Mouse (Mus musculus): ENCODE measurements around the gene Isca2. TPM values are rescaled to one million over a fixed set of nuclear protein-coding genes. Genes with fewer than 3 reads are reported as not detected.

Gene Isca2
- 35.5 and 39.1 TPM in 2 replicates for polyA plus RNA-seq (2012; ENCODE audit: insufficient read depth, low replicate concordance)

- H3K9me3 ChIP-seq = no peaks in the 10 kb centered on the region
- H3K36me3 ChIP-seq (replicated peaks; ENCODE audit: low read length) = peaks cover 42% of the 10 kb centered on the region
- no peaks in the 10 kb centered on the region for H3K27me3 ChIP-seq (replicated peaks)
- H3K4me3 ChIP-seq (replicated peaks) = peak within 1 kb of the TSS; percentile 98
- TF ChIP-seq GATA1 (IDR thresholded peaks at IDR 0.05; ENCODE audit: borderline replicate concordance, low read length) (peak; percentile 99), FLI1 (IDR thresholded peaks at IDR 0.05; ENCODE audit: low read length) (no peak)
- H3K4me1 ChIP-seq = peaks cover 52% of the 10 kb centered on the region
Observed at GRCm38 (mm10) chr12:84772726-84773441, at the start of gene Isca2, which contains the start of gene Npc2. Gene Isca2 (plus strand): TSS chr12:84773251. Gene Npc2 (minus strand): TSS chr12:84773152.

DNA sequence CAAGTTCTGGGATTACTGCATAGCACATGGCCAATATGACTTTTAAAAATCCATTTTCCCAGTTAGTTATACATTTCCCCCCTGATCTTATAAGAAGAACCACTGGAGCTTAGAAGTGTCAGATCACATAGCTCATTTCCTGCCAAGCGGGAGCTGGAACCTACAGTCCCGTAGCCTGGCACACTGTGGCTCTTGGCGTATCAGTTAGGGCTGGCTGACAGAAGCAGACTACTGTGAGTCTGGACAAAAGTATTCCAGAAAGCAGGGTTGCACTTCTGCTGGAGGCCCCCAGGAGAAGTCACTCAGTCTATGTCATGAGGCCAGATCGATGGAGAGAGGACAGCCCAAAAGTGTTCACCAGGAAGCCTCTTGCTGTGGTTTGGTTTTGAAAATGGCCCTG is 46.7 kb upstream of the Isca2 start:
- no peak for TF ChIP-seq FLI1 (IDR thresholded peaks at IDR 0.05; ENCODE audit: low read length)
- no peak for TF ChIP-seq GATA1 (IDR thresholded peaks at IDR 0.05; ENCODE audit: borderline replicate concordance, low read length)
- Histone ChIP-seq H3K36me3 (replicated peaks; ENCODE audit: low read length) (no peaks in the 10 kb centered on the region), H3K9me3 (peaks cover 5% of the 10 kb centered on the region), H3K27me3 (replicated peaks) (peaks cover 33% of the 10 kb centered on the region), H3K4me1 (no peaks in the 10 kb centered on the region), H3K4me3 (replicated peaks) (no peak overlapping the region)

DNA sequence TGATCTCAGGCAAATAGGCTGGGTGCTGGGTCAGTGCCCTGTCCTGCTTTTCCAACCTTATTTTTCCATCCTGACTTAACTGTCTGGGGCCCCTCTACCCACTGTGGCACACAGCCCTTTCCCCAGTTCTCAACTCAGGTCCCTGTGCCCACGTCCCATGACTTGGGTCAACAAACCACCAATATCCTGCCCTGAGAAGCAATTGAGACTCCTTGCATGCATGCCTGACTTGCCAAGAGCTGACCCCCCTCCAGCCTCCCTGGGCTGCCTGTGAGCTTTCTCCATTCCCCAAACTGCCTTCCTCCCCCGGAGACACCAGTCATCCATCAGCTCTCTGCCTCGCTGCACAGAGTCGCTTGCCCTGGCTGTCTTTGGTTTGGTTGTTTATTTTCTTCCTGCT is 46.1 kb upstream of the Isca2 start:
- Histone ChIP-seq H3K4me1 (no peaks in the 10 kb centered on the region), H3K27me3 (replicated peaks) (peaks cover 35% of the 10 kb centered on the region), H3K36me3 (replicated peaks; ENCODE audit: low read length) (no peaks in the 10 kb centered on the region), H3K4me3 (replicated peaks) (no peak overlapping the region), H3K9me3 (peaks cover 5% of the 10 kb centered on the region)
- TF ChIP-seq GATA1 (IDR thresholded peaks at IDR 0.05; ENCODE audit: borderline replicate concordance, low read length) (no peak), FLI1 (IDR thresholded peaks at IDR 0.05; ENCODE audit: low read length) (no peak)

GRCm38 (mm10) chr12:84727434-84727833 is 45.6 kb upstream of the Isca2 start:
- no peaks in the 10 kb centered on the region for H3K4me1 ChIP-seq
- H3K4me3 ChIP-seq (replicated peaks) = no peak overlapping the region
- H3K27me3 ChIP-seq (replicated peaks) = peaks cover 36% of the 10 kb centered on the region
- H3K9me3 ChIP-seq = peaks cover 5% of the 10 kb centered on the region
- H3K36me3 ChIP-seq (replicated peaks; ENCODE audit: low read length) = no peaks in the 10 kb centered on the region
- TF ChIP-seq FLI1 (IDR thresholded peaks at IDR 0.05; ENCODE audit: low read length) = no peak
- no peak for TF ChIP-seq GATA1 (IDR thresholded peaks at IDR 0.05; ENCODE audit: borderline replicate concordance, low read length)

- Histone ChIP-seq H3K27me3 (replicated peaks) (peaks cover 45% of the 10 kb centered on the region), H3K36me3 (replicated peaks; ENCODE audit: low read length) (no peaks in the 10 kb centered on the region), H3K4me3 (replicated peaks) (no peak overlapping the region), H3K4me1 (no peaks in the 10 kb centered on the region), H3K9me3 (peaks cover 5% of the 10 kb centered on the region)
- TF ChIP-seq GATA1 (IDR thresholded peaks at IDR 0.05; ENCODE audit: borderline replicate concordance, low read length) (no peak), FLI1 (IDR thresholded peaks at IDR 0.05; ENCODE audit: low read length) (no peak)
Observed at GRCm38 (mm10) chr12:84728421-84728820, 44.6 kb upstream of the Isca2 start.

- no peaks in the 10 kb centered on the region for H3K36me3 ChIP-seq (replicated peaks; ENCODE audit: low read length)
- peaks cover 34% of the 10 kb centered on the region for H3K27me3 ChIP-seq (replicated peaks)
- H3K4me1 ChIP-seq = no peaks in the 10 kb centered on the region
- H3K9me3 ChIP-seq = peaks cover 2% of the 10 kb centered on the region
- no peak overlapping the region for H3K4me3 ChIP-seq (replicated peaks)
- no peak for TF ChIP-seq FLI1 (IDR thresholded peaks at IDR 0.05; ENCODE audit: low read length)
Observed at GRCm38 (mm10) chr12:84733366-84733765, 39.7 kb upstream of the Isca2 start.

GRCm38 (mm10) chr12:84743496-84743895 is 29.6 kb upstream of the Isca2 start:
- H3K27me3 ChIP-seq (replicated peaks) = peaks cover 22% of the 10 kb centered on the region
- H3K36me3 ChIP-seq (replicated peaks; ENCODE audit: low read length) = no peaks in the 10 kb centered on the region
- H3K4me3 ChIP-seq (replicated peaks) = no peak overlapping the region
- peaks cover 8% of the 10 kb centered on the region for H3K4me1 ChIP-seq
- TF ChIP-seq FLI1 (IDR thresholded peaks at IDR 0.05; ENCODE audit: low read length) = no peak
- no peaks in the 10 kb centered on the region for H3K9me3 ChIP-seq

DNA sequence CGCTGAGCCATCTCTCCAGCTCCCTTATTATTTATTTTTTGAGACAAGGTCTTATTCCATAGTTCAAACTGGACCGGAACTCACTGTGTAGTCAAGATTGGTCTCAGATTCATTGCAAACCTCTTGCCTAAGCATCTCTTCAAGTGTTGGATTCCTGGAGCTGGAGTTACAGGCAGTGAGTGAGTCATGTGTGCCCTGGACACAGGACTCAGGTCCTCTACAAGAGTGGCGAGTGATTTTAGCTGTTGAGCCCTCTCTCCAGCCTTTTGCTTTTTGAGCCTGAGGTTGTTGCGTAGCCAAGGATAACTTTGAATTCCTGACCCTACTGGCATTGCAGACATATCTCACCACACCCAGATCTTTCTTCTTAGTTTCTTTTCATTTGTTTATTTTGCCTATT is 27.4 kb upstream of the Isca2 start:
- H3K4me3 ChIP-seq (replicated peaks) = no peak overlapping the region
- peaks cover 11% of the 10 kb centered on the region for H3K4me1 ChIP-seq
- no peaks in the 10 kb centered on the region for H3K9me3 ChIP-seq
- peaks cover 37% of the 10 kb centered on the region for H3K27me3 ChIP-seq (replicated peaks)
- H3K36me3 ChIP-seq (replicated peaks; ENCODE audit: low read length) = no peaks in the 10 kb centered on the region
- no peak for TF ChIP-seq GATA1 (IDR thresholded peaks at IDR 0.05; ENCODE audit: borderline replicate concordance, low read length)

- H3K36me3 ChIP-seq (replicated peaks; ENCODE audit: low read length) = no peaks in the 10 kb centered on the region
- H3K4me3 ChIP-seq (replicated peaks) = no peak overlapping the region
- no peaks in the 10 kb centered on the region for H3K9me3 ChIP-seq
- peaks cover 48% of the 10 kb centered on the region for H3K27me3 ChIP-seq (replicated peaks)
- TF ChIP-seq GATA1 (IDR thresholded peaks at IDR 0.05; ENCODE audit: borderline replicate concordance, low read length) = no peak
- no peak for TF ChIP-seq FLI1 (IDR thresholded peaks at IDR 0.05; ENCODE audit: low read length)
- peaks cover 24% of the 10 kb centered on the region for H3K4me1 ChIP-seq
Observed at GRCm38 (mm10) chr12:84748134-84748533, 24.9 kb upstream of the Isca2 start.

DNA sequence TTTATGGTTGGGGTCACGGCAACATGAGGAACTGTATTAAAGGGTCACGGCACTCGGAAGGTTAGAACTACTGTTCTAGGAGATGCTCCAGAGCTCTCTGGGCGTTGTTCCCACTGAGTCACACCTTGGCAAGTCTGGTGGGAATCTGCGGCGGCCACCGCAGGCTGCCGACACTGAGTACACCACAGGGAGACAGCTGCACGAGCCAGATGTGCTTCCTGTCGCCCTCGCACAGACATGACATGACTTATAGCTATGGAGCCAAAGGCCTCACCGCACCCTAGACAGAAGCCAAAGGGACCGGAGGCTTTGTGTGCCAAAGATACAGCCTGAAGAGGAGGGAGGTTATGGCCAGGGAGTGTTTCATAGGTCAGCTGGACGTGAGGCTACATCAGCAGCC is 22.4 kb upstream of the Isca2 start:
- peaks cover 39% of the 10 kb centered on the region for H3K27me3 ChIP-seq (replicated peaks)
- H3K4me1 ChIP-seq = peaks cover 20% of the 10 kb centered on the region
- H3K4me3 ChIP-seq (replicated peaks) = peak overlapping the region; percentile 1
- no peaks in the 10 kb centered on the region for H3K9me3 ChIP-seq
- no peak for TF ChIP-seq GATA1 (IDR thresholded peaks at IDR 0.05; ENCODE audit: borderline replicate concordance, low read length)
- TF ChIP-seq FLI1 (IDR thresholded peaks at IDR 0.05; ENCODE audit: low read length) = no peak
- peaks cover 12% of the 10 kb centered on the region for H3K36me3 ChIP-seq (replicated peaks; ENCODE audit: low read length)
